Mouse (Mus musculus) kidney, postnatal 0 days (tissue): ENCODE results near the gene Ttc37. TPM values are rescaled to one million over a fixed set of nuclear protein-coding genes. Genes with fewer than 3 reads are reported as not detected.
A peak's percentile ranks its signal among the peaks of the same experiment; 100 is the strongest.

ENCODE experiments used
- ATAC-seq: fragments of 200-750 bp; cut with Nextera tagmentation; replicated peaks from 2 replicates; pipeline ENCODE4 v1.8.0; 2017; ENCODE audit warnings: low read depth, moderate number of reproducible peaks, moderate TSS enrichment, moderate library complexity; ENCODE audit not compliant: low FRiP score
- DNase-seq: peaks from one replicate; pipeline ENCODE4 v3.0.0-alpha.2; 2016; ENCODE audit warnings: low spot score
- H3K27ac ChIP-seq: fragments of 300-500 bp; sonication (generic); 2 replicates; pipeline ENCODE4 v1.5.1; 2014; ENCODE audit warnings: mild to moderate bottlenecking
- H3K27me3 ChIP-seq: fragments of 300-500 bp; sonication (generic); 2 replicates; pipeline ENCODE4 v1.6.1; 2014; ENCODE audit warnings: low read length, mixed read lengths; ENCODE audit not compliant: insufficient read depth
- H3K36me3 ChIP-seq: fragments of 300-500 bp; sonication (generic); 2 replicates; pipeline ENCODE4 v1.6.1; 2014; ENCODE audit warnings: low read length, mixed read lengths; ENCODE audit not compliant: insufficient read depth
- H3K4me1 ChIP-seq: fragments of 300-500 bp; sonication (generic); replicated peaks from 2 replicates; pipeline ENCODE4 v1.6.1; 2014; ENCODE audit warnings: antibody characterized with exemption, low read length, mixed read lengths; ENCODE audit not compliant: insufficient read depth
- H3K4me2 ChIP-seq: fragments of 300-500 bp; sonication (generic); 2 replicates; pipeline ENCODE4 v1.6.1; 2014; ENCODE audit warnings: mild to moderate bottlenecking, low read length, moderate library complexity, mixed read lengths
- H3K4me3 ChIP-seq: fragments of 300-500 bp; sonication (generic); replicated peaks from 2 replicates; pipeline ENCODE4 v1.5.1; 2014; ENCODE audit warnings: low read depth, low read length
- H3K9ac ChIP-seq: fragments of 300-500 bp; sonication (generic); 2 replicates; pipeline ENCODE4 v1.6.1; 2014; ENCODE audit warnings: low read depth, low read length
- H3K9me3 ChIP-seq: fragments of 300-500 bp; sonication (generic); replicated peaks from 2 replicates; pipeline ENCODE4 v1.6.1; 2016; ENCODE audit warnings: low read length, inconsistent platforms, mixed read lengths
- CTCF ChIP-seq: IDR thresholded peaks from 2 replicates; pipeline ENCODE4 v1.5.1; 2016; ENCODE audit warnings: antibody characterized with exemption, low read depth, mild to moderate bottlenecking, moderate library complexity
- WGBS: fragments of 180-500 bp; shearing (Covaris S2); extraction: QIAGEN DNeasy Blood & Tissue Kit; methylation state at CpG from one replicate; pipeline ENCODE4 v1.1.7; 2014; 5-methylcytosine and 5-hydroxymethylcytosine counted together
- polyA plus RNA-seq: library from polyadenylated mRNA; unstranded; fragments of >200 nt; fragmentation: Nextera tagmentation; extraction: Ambion mirVana; gene quantifications from 2 replicates; pipeline ENCODE4 v1.2.1, GENCODE M21; 2015

Gene Ttc37
- polyA plus RNA-seq, 1 experiment from 2014 or later = 9.2 TPM

DNA sequence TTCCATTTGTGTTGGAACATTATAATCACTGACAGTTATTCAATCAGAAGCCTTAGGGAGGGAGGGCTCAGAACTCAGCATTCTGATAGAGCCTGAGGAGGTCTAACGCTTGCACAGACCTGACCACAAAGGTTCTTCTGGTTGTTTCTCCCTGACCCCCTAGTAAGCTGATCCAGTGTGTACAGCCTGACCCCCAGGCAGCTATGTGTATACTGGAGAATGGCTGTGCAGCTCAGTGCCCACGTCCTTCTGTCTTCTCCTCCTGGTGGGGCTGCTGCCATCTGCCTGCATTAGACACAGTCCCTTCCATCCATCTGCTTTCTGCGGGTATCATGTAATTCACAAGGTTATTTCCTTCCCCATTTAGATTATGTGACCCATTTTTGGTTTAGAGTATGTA, 90.7 kb downstream of the Ttc37 start:
- no peak overlapping the region for H3K4me2 ChIP-seq
- DNase-seq = no peak
- H3K9ac ChIP-seq = no peak overlapping the region
- ATAC-seq = no peak
- 85% methylated on average over 3 of the region's 3 CpGs for WGBS
- no peak overlapping the region for H3K4me3 ChIP-seq
- no peaks in the 10 kb centered on the region for H3K4me1 ChIP-seq
- H3K27ac ChIP-seq = no peak overlapping the region
- no peaks in the 10 kb centered on the region for H3K27me3 ChIP-seq
- 0 out of 2 replicates have a peak, but pooled peaks cover 6% of the 10 kb centered on the region for H3K9me3 ChIP-seq
- 0 out of 2 replicates have a peak, but pooled peaks cover 17% of the 10 kb centered on the region for H3K36me3 ChIP-seq
- no peak for TF ChIP-seq CTCF

DNA sequence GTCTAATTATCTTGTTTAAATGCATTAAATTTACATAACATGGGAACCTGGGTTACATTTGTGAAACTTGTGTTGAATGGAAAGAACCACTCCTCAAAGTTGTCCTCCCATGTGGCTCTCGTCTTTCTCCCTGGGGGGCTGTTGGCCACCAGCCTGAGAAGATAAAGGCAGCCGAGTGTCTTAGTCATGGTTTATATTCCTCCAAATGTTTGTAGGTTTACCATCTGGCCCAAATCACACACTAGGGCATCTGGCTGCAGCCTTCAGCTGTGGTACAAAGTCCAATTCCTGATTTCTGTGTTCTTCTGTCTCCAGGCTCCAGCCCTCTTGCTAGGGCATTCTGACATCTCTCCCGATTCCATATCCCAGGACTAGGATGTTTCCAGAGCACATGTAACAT, 91.7 kb downstream of the Ttc37 start:
- H3K27ac ChIP-seq = no peak overlapping the region
- 90% methylated on average over 3 of the region's 3 CpGs for WGBS
- H3K36me3 ChIP-seq = 0 out of 2 replicates have a peak, but pooled peaks cover 17% of the 10 kb centered on the region
- no peaks in the 10 kb centered on the region for H3K27me3 ChIP-seq
- H3K4me2 ChIP-seq = no peak overlapping the region
- no peak for TF ChIP-seq CTCF
- DNase-seq = no peak
- H3K9ac ChIP-seq = no peak overlapping the region
- no peak for ATAC-seq
- no peaks in the 10 kb centered on the region for H3K4me1 ChIP-seq
- no peak overlapping the region for H3K4me3 ChIP-seq
- H3K9me3 ChIP-seq = 0 out of 2 replicates have a peak, but pooled peaks cover 6% of the 10 kb centered on the region

DNA sequence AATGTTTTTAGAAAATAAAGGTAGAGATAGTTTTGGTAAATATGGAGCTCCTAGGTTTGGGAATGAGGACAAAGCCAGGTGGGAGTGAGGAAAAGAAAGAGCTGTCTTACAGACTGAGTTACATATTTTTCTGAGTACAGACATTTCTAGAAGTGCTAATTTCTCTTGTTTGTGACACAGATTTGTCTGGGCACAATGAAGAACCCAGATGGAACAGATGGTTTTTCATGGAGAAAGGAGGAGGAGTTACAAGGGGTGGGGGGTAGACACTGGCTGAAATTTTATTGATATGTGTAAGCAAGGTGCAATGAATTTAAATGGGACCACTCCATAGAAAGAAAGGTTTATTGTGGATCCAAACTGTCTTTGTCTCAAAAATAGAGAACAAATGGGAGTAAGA, 96.4 kb downstream of the Ttc37 start:
- Histone ChIP-seq H3K4me1 (no peaks in the 10 kb centered on the region), H3K27me3 (no peaks in the 10 kb centered on the region), H3K9me3 (0 out of 2 replicates have a peak, but pooled peaks cover 6% of the 10 kb centered on the region), H3K27ac (no peak overlapping the region), H3K4me2 (no peak overlapping the region), H3K9ac (no peak overlapping the region), H3K4me3 (no peak overlapping the region), H3K36me3 (0 out of 2 replicates have a peak, but pooled peaks cover 11% of the 10 kb centered on the region)
- ATAC-seq = no peak
- no peak for TF ChIP-seq CTCF
- DNase-seq = no peak

DNA sequence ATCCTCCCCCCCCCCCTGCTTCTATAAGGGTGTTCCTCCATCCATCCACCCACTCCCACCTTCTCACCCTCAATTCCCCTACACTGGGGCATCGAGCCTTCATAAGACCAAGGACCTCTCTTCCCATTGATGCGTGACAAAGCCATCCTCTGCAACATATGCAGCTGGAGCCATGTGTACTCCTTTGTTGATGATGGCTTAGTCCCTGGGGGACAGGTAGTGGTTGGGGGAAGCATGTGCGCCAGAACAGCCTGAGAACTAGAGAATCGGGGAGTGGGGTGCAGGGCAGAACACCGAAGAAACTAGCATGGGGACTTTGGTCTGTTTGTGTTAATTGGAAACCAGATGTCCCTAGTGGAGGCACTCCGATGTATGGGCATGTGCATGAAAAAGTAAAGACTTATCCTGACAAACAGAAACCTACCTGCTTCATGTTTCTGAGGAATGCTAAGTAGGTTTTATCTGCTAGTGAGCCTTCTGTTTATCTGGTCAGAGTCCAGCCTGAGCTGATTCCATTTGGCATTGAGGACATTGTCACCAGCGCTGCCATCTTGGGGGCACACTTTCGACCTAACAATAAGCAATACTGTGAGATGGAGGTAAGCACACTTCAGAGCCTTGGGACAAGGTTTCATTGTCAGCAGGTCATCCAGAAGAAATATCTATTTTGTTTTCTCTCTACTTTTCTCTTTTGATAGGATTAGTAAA, 97.1 kb downstream of the Ttc37 start:
- ATAC-seq (no peak), DNase-seq (no peak)
- H3K9ac ChIP-seq = no peak overlapping the region
- H3K4me3 ChIP-seq = no peak overlapping the region
- no peaks in the 10 kb centered on the region for H3K4me1 ChIP-seq
- 0 out of 2 replicates have a peak, but pooled peaks cover 6% of the 10 kb centered on the region for H3K36me3 ChIP-seq
- no peak overlapping the region for H3K27ac ChIP-seq
- H3K9me3 ChIP-seq = 0 out of 2 replicates have a peak, but pooled peaks cover 6% of the 10 kb centered on the region
- no peak for TF ChIP-seq CTCF
- 95% methylated on average over 8 of the region's 8 CpGs for WGBS
- no peaks in the 10 kb centered on the region for H3K27me3 ChIP-seq
- no peak overlapping the region for H3K4me2 ChIP-seq

DNA sequence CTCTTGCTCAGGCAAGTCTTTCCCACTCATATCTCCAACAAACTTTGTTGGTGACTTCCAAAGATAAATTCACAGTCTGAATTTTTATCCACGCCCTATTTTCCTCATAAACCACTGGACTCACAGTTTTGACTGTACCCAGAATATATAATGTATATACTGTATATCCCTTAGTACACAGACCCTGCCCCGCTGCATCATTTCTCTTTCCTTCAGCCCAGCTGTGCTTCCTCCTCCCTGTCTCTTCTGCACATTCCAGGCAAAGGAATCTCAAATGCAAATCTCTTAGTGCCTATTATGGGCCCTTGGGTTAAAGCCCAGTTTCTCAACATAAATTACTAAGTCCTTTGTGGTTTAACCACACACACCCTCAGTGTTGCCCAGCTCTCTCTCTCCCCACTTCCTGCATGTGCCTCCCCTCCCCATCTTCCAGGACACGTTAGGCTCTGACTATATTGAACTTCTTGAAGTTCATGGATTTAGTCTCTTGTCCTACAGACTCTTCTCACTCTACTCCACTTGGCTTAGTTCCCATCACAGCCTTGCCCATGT, 98.8 kb downstream of the Ttc37 start:
- ATAC-seq = no peak

DNA sequence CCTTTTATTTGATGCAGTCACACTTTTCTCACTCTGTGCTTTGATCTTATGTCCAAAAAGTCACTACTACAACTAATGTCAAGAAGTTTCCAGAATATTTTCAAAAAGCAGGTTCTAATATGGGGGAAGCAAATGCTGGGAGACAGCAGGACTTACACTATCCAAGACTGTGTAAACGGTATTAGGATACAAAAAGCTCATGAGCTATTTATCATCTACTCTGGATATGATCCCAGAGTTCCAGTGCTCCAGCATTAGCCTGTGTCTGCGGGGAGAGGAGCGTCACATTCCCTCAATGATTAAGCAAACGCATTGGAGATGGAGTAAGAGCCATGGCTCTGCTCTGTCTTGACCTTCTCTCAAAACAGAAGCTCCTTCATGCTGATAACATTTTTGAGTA, 101.4 kb downstream of the Ttc37 start:
- Histone ChIP-seq H3K9me3 (no peaks in the 10 kb centered on the region), H3K4me2 (no peak overlapping the region), H3K4me3 (no peak overlapping the region), H3K36me3 (no peaks in the 10 kb centered on the region), H3K27me3 (no peaks in the 10 kb centered on the region), H3K9ac (no peak overlapping the region), H3K27ac (no peak overlapping the region), H3K4me1 (no peaks in the 10 kb centered on the region)
- ATAC-seq (no peak), DNase-seq (no peak)
- WGBS = 76% methylated on average over 4 of the region's 4 CpGs
- no peak for TF ChIP-seq CTCF

More for the DNA sequence above, 98.8 kb downstream of the Ttc37 start:
- no peak overlapping the region for H3K4me3 ChIP-seq
- H3K27me3 ChIP-seq = no peaks in the 10 kb centered on the region
- no peak overlapping the region for H3K9ac ChIP-seq
- DNase-seq = peak; percentile 39
- no peak overlapping the region for H3K27ac ChIP-seq
- 72% methylated on average over 3 of the region's 3 CpGs for WGBS
- no peaks in the 10 kb centered on the region for H3K36me3 ChIP-seq
- H3K4me2 ChIP-seq = no peak overlapping the region
- TF ChIP-seq CTCF = no peak
- H3K4me1 ChIP-seq = no peaks in the 10 kb centered on the region
- no peaks in the 10 kb centered on the region for H3K9me3 ChIP-seq
